Mouse (Mus musculus) kidney, postnatal 14 days (tissue): Measurements from ENCODE around the gene Mrfap1.

ENCODE experiments used
- DNase-seq: peaks from one replicate; pipeline ENCODE4 v3.0.0; 2022; ENCODE audit warnings: mixed read lengths

Mrfap1 gene

DNA sequence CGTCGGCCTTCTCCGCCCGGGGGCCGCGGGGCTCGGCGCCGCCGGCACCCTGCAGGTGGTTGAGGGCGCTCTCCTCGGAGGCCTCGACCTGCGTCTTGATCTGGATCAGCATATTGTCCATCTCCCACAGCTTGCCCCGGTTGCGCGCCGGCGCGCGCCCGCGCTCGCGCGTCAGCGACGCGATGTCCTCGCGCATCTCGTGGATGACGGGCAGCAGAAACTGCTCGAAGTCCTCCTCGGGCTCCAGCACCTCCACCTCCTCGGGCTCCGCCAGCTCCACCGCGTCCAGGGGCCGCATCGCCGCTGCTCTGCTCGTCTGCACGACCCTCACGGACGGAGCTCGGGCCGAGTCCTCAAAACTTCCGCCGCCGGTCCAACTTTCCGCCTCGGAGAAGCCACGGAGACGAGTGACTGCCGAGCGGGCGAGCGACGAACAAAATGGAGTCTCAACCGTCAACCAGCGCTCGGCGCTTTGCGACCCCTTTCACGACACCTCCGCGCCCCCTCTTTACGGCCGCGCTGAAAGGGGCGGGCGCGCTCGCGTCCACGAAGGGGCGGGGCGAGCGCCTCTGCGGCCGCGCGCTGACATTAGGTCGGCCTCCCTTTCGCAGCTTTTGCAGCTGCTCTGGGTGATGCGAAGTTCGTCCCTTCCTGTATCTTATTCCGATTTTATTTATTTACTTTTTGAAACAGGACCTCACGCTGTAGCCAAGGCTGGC is at the start of gene Mrfap1:
Mrfap1 (minus strand) TSS at position 477 of the 719 bp plus-strand sequence.
- peak; percentile 95 for DNase-seq

DNA sequence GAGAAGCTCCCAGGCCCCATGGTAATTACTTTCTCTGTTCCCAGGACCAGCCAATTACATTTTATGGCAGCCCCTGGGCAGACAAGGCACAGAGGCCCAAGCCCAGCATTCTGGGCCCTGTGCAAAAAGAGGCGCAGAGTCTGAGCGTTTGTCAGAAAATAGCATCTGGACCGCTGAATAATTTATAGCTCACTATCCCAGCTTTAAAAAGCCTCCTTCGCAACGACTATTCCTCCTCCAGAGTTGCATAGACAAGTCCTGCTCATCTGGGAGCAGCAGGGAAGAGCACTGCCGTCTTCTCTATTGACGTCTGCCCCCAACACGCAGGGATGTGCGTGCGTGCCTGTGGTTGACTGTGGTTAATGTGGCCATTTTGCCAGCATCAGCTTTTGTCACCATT is 47.9 kb upstream of the Mrfap1 start:
- DNase-seq: no peak

DNA sequence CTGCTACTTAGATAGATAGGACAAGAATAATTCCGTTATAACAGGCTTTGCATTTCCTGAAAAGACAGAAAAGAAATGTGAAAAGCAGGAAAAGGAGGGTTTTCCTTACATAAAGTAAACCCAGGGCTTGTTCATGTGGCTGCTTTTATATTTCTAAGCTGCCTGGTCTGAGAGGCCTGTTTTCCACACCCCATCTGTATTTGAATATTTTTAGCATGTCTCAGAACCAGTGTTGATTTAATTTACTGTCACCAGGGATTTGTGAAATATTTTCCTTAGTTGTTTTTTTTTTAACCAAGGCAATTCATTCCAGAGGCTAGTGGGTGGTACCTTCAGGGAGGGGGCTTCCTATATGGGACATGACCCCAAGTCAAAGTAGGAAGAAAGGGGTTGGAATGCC is 45.1 kb upstream of the Mrfap1 start:
- no peak for DNase-seq

DNA sequence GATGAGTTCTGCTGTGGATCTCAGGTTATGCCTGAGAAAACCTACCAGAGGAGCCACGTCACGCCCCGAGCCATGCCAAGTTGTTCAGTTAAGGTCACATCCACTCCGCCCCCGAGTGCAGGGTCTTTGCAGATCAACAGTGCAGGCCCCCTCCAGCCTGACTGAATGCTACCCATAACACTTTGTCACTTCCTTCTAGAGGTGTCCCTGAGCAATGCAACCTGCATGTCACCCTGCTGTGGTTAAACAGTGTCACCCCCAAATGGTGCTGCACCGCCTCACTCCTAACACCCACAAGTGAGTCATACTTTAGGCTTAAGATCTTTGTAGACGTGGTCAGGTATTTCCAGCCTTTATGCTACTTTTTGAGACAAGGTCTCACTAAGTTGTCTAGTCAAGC is 43.5 kb upstream of the Mrfap1 start:
- no peak for DNase-seq

DNA sequence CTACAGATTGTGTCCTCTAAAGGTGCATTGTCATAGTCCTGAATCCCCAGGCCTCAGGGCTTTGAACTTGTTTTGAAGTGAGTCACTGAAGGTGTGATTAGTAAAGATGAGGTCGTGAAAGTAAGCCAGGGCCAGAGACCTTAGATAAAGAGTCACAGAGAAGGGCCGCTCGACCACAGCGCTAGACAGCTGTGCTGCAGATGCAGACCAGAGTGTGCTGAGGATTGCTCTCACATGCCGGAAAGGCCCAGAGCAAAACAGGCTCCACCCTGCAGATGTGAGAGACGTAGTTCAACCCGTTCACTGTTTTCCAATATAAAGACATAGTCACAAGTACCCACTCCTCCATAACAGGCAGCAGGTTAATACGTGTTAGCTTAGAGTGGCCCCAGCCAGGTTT is 43.0 kb upstream of the Mrfap1 start:
- no peak for DNase-seq

DNA sequence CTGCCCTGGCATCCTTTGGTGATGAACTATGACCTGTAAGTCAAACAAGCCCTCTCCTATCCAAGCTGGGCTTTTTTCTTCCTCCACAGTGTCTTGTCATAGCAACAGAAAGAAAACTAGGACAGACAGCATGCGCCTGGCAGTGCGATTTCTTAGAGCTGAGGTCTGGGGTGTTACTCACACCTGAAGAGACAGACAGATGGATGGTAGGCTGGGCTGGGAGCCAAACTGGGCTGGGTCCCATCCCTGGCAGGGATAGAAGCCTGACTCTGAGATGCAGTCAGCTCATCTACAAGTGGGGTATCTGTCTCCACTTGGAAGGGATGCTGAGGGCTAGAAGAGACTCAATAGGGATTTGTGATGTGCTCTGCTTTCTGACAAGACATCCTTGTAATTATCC is 42.5 kb upstream of the Mrfap1 start:
- no peak for DNase-seq

DNA sequence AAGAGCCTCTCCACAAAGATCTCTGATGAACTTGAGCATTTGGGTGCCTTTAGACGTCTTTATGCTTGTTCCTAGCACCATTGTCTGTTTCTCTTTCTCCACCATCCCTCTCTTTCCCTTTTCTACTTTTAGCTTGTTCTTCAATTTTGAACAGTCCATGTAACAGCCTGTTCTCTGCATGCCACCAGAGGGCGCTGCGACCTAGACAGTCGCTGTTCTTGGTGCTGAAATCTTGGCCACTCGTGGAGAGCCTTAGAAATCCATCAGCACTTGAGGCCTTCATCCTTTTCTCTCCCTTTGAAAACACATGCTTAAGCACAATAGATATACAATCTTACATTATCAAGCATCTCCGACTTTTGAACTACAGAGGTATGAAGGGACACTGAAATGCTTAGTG is 39.4 kb upstream of the Mrfap1 start:
- peak; percentile 63 for DNase-seq

DNA sequence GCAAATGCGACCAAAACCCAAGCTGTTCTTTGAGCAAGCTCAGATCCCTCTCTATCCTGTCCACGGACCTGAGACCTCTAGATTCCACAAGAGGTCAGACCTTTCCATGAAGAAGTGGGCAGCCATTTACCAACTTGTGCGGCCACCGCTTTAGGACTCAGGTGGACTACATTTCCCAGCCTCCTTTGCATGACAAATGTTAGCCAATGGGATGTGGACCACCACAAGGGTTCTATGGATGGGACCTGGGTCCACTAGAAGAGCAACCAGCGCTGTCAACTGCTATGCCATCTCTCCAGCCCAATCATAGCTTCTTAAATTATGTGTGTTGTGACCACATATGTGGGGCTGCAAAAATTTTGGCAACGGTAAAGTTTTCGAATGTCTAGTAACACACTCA is 34.7 kb upstream of the Mrfap1 start:
- DNase-seq: no peak

DNA sequence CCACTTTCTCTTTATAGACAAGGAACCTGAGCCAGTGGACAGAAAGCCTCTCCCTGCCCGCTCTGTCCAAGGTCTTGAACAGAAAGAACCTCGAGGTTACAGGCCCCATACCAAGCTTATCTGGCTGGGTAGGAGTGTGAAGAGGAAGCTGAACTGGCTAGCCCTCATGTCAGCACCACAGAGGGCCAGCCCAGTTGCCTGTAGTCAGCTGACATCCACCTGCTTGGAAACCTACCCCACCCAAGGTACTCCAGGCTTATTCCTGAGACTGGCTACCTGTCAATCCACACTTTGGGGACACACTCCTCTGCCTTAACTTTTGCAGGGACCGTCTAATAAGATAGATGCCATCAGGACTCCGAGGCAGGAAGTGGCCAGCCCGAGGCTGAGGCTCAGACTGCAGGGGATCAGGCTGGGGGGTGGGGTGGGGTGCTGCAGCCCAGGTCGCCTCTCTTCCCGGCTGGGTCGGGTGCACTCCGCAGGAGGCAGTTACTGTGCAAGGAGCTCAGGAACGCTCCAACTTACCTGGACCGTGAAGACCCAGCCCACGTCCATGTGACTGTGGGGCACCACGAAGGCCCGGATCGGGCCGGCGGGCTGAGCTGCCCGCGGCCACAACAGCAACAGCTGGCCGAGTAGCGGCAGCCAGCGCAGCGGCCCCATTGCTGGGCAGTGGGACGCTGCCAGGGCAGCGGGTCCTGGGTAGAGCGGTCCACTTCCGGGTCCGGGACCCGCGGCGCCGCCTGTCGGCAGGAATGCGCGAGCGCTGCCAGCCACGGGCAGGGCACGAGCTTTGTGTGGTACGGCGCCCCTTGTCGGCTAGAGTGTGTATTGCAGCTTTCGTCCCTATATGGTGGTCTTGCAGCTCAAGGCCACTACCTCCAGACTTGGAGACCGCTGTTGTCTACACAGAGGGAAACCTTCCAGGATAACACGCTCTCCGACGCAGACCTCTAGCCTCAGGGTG is 33.6 kb upstream of the Mrfap1 start, which contains the start of gene Man2b2:
Man2b2 (minus strand) TSS at position 741 of the 967 bp plus-strand sequence.
- DNase-seq: peak; percentile 93

DNA sequence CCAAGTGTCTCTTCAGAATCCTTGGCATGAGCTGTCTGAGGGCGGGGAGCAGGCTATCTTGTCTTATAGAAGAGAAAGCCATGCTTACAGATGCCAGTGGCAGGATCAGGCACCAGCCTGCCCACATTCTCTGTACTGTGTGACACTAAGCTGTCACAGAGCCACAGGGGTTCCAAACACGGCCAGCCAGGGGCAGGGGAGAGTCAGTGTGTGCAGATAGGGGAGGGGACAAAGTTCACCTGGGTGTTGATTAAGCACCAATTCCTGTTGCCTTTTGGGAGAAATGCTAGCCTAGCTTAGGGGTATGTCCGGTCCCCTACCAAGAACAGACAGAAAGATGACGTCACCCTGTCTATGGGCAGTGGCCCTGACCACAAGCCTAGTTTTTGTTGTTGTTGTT is 32.5 kb upstream of the Mrfap1 start:
- DNase-seq: no peak

DNA sequence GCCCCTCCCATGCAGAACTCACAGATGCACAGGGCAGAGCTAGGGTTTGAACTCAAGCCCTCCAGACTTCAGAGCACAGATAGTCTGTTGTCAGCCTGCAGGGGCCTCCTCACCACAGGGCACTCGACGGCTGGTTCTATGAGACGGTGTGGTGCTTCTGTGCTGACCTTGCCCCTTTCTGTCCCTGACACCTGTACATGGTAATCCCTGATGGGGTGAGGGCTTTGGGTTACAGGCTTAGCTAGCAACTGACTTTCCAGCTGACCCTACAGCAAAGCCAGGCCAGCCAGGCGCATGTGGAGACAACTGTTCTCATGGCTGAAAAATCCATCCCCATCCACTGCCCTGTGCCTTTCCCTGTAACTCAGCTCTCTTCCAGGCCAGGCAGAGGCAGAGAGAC is 26.3 kb upstream of the Mrfap1 start:
- DNase-seq: no peak

DNA sequence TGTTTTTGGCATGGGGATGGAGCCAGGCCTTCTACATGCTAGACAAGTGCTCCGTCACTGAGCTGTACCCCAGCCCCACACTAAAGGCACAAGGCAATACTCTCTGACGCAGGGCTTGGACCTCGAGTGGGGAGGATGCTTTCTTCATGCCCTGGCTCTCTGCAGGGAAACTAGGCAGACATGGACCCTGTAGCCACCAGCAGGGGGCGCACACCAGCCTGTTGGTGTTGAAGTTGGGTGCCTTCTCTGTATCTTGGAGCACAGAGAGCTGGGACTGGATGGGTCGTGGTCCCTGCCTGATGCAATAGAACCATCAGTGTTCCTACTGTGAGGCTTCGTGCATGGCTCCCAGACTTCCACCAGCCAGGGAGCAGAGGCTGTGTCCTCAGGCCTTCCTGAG is 23.6 kb upstream of the Mrfap1 start:
- DNase-seq: peak; percentile 46

DNA sequence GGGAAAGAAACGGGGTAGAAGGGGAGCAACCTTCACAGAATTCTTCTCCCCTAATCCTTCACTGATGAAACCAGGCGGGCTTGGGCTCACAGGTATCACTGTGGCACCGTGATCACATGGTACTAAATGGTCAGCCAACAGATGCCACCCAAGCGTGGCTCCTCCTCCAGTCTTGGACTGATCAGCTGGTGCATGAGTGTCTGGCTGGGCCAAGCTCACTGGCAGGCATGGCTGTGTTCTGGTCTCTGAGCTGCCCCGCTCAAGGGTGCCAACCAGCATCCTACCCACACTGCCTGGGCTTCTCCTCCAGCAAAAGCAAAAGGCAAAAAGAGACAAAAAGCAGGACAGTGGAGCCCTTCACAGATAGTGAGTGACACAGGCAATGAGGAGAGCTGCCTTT is 23.2 kb upstream of the Mrfap1 start:
- no peak for DNase-seq

DNA sequence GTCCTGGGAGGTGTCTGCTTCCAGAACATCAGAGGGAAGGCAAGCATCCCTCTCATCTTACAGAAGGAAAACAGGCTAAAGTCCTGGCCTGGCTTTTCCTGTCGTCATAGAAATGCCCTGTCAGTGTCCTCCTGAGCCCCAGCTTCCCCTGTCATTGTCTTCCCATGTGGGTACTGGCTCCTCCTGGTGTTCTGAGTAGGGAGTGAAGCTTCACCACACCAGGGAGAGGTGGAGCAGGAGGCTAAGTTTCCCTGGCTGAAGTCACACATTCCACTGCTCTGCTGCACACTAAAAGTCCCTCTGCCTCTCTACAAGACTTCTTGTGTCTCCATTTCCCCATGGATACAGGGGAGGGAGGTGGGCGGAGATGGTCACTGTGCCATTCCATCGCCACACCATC is 21.2 kb upstream of the Mrfap1 start:
- no peak for DNase-seq

DNA sequence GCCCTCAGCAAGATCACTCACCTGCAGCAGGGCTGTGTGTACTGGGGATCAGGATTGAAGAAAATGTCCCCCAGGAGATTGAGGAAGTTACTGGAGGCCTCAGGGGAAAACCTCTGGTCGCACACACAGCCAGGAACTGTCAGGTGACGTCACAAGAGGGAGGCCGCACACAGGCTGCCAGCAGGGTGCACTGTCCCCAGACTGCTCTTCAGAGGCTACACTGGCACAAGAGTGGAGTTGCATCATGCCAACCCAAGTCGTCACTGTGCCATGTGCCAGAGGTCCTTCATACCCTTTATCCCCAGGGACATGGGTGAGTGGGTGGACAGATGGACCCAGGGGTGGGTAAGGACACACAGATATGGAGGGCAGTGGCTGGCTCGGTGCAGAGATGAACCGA is 18.0 kb upstream of the Mrfap1 start:
- no peak for DNase-seq

DNA sequence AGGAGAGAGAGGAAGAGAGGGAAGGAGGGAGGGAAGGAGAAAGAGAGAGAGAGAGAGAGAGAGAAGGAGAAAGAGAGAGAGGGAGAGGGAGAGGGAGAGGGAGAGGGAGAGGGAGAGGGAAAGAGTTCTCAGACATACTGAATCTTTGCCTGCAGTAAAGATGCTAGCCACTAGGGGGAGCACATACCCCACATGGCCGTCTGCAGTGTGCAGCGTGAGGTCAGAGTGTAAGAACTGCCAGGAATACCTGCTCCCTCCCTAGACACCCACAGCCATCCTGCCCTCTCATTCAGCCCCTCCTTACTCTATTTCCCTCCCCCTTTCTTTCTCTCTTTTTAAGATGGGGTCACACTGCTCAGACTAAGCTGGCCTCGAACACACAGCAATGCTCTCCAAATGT is 14.8 kb upstream of the Mrfap1 start:
- peak; percentile 74 for DNase-seq

DNA sequence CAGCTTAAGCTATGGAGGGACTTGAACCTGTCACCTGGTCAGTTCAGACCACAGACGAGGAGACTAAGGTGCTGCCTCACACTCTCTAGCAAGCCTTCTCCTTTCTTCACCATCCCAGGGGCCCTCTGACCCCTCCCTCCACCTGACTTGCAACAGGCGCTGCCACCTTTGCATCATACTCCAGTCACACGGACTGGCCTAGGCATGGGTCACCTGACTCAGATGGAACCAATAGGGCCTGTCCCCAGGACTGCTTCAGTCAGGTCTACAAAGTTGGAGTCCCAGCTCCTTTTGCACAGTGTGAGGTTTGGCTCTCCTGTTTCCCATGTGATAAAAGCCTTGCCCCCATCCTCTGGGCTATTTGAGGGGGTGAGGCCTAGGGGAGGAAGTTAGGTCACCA is 14.1 kb upstream of the Mrfap1 start:
- no peak for DNase-seq

DNA sequence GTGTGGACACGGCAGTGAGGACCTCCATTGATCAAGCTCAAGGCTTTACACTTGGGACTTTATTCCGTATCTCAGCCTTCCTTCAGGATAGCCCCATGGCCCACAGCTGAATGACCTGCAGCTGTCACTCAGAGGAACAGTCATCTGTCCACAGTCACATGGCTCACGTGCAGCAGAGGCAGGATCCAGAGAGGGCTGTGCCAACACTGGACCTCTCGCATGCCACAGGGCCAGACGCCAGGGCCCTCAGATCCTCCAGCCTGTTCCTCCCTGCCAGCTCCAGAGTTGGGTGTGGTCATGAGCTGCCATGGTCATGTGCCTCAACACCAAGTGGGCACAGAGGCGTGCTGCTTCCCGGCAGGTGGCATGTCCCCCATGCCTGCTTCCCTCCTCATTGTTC is 12.6 kb upstream of the Mrfap1 start:
- DNase-seq: no peak

DNA sequence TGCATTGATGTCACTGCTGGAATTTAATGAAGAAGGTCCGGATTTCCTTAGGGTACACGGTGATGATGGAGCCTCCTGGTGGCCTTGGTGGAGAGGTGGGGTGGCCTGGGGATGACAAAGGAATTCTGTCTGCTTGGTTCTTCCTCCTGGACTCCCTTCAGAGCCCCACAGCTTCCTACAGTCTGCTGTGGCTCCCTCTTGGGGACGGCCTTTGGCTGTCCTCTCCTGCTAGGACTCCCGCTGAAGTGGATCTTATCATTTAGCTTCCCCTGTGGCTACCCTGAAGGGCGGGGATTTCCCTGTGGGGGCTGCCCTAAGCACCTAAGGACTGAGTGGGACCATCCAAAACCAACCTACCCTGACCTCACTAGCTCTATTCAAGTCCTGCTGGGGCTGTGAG is 10.5 kb upstream of the Mrfap1 start:
- no peak for DNase-seq

DNA sequence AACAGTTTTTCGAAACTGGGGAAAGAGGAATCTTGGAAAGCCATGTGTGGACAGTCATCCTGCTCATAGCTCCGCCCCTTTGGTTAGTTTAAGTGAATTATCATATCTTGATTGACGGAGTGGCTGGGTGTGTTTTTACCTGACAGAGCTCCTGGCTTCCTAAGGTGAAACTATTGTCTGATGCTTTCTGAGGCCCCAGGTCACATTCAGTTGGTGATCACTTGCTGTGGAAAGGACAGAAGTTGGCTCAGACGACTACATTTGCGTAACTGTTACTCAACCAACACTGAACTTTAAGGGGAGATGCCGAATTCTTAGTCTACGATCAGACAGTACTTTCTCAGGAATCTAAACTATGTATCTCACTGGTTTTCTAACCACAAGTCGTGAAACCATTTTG is 719 bp upstream of the Mrfap1 start:
- no peak for DNase-seq

DNA sequence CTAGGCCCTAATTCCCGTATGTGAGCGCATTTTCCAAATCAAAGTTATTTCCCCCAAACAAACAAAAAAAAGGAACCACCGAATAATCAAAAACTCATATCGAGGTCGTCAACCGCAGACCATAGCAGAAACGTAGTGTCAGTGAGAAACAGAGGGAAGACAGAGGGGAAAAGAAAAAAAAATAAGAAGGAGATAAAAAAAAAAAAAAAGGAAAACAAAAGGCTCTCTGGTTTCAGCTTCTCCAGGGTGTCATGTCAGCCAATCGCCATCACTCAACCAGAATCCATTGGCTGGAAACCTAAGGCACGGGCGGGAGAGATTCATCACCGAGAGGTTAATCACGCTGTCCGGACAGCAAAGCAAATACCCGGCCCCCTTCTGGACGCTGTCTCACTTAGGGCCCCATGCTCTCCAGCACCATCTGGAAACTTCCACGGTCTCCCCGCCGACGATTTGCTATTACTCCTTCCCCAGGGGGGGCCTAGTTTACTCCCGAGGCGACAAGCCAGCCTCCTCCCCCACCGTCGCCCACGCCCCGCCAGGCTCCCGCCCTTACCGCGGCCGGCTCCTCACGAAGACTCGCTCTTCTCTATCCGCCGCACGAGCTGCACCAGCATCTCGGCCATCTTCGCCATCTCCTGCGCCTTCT is 801 bp downstream of the Mrfap1 start:
- peak; percentile 73 for DNase-seq

DNA sequence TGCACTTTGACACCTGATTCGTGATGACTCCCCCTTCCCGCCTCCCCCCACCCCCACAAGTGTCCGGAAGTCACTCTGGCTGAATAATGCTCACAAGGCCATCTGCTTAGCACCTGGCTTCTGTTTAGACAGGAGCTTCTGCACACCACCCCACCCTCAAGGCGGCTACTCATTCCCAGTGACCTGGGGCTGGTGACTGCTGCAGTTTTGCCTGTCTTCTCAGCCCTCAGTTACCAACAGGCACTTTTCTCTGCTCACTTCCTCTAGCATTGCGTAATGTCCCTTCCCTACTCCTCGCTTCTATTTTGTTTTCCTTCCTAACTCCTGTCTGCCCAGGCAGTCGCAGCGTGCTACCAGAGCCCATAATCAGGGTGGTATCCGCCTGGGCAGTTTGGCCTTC is 4.7 kb downstream of the Mrfap1 start:
- DNase-seq: no peak

DNA sequence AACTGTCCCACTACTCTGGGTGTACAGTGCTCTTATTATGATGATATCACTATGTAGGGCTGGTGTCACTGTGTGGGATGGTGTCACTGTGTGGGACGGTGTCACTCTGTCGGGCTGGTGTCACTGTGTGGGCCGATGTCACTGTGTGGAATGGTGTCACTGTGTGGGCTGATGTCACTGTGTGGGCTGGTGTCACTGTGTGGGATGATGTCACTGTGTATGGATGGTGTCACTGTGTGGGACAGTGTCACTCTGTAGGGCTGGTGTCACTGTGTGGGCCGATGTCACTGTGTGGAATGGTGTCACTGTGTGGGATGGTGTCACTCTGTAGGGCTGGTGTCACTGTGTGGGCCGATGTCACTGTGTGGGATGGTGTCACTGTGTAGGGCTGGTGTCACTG is 10.5 kb downstream of the Mrfap1 start:
- no peak for DNase-seq

DNA sequence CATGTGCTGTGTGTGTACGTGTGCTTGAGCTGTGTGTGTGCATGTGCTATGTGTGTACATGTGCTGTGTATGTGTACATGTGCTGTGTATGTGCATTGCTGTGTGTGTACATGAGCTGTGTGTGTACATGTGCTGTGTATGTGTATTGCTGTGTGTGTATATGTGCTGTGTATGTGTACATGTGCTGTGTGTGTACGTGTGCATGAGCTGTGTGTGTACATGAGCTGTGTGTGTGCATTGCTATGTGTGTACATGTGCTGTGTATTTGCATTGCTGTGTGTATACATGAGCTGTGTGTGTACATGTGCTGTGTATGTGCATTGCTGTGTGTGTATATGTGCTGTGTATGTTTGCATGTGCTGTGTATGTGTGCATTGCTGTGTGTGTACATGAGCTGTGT is 17.1 kb downstream of the Mrfap1 start:
- DNase-seq: no peak
